Mouse (Mus musculus) midbrain, embryonic 13.5 days (tissue): Measurements from ENCODE around the gene Cops2. TPM values are rescaled to one million over a fixed set of nuclear protein-coding genes. Genes with fewer than 3 reads are reported as not detected.

ENCODE experiments used
- polyA plus RNA-seq: library from polyadenylated mRNA; unstranded; fragments of >200 nt; fragmentation: Nextera tagmentation; extraction: Ambion mirVana; gene quantifications from 2 replicates; pipeline ENCODE4 v1.2.1, GENCODE M21; 2015

The Cops2 gene
- polyA plus RNA-seq, 1 experiment from 2014 or later, result 71.5 TPM

Other genes with a start within 250 kb of the Cops2 start
- 4.0 and 4.3 TPM in 2 replicates for gene Cep152, start 234.0 kb downstream of the Cops2 start, polyA plus RNA-seq
- 359 and 367 TPM in 2 replicates for gene Eid1, start 186.0 kb downstream of the Cops2 start, polyA plus RNA-seq
- 1.7 and 1.9 TPM in 2 replicates for gene Shc4, start 135.0 kb downstream of the Cops2 start, polyA plus RNA-seq
- gene Secisbp2l, start 76.3 kb downstream of the Cops2 start, polyA plus RNA-seq, result 30.4 and 31.2 TPM in 2 replicates
- 28.6 and 32.8 TPM in 2 replicates for gene Galk2, start within 50 bp of the Cops2 start, polyA plus RNA-seq
- 0.27 and 0.70 TPM in 2 replicates for gene Fgf7, start 175.5 kb upstream of the Cops2 start, polyA plus RNA-seq